Mouse (Mus musculus) myocyte (in vitro differentiated cells): Measurements from ENCODE around the gene Ccdc9b. TPM values are rescaled to one million over a fixed set of nuclear protein-coding genes. Genes with fewer than 3 reads are reported as not detected.

Experiments used
- H3K27me3 ChIP-seq: one replicate; pipeline ENCODE4 v1.6.1; 2011; ENCODE audit not compliant: control insufficient read depth, insufficient read depth, insufficient read length
- H3K36me3 ChIP-seq: one replicate; pipeline ENCODE4 v1.6.1; 2011; ENCODE audit not compliant: control insufficient read depth, insufficient read depth
- H3K4me2 ChIP-seq: one replicate; pipeline ENCODE4 v1.6.1; 2011; ENCODE audit warnings: low read depth, control low read depth
- H3K4me3 ChIP-seq: one replicate; pipeline ENCODE4 v1.5.1; 2011; ENCODE audit warnings: mild to moderate bottlenecking, control low read depth, moderate library complexity
- H3K79me2 ChIP-seq: one replicate; pipeline ENCODE4 v1.6.1; 2011; ENCODE audit not compliant: control insufficient read depth, insufficient read depth
- H3ac ChIP-seq: one replicate; pipeline ENCODE4 v1.6.1; 2011; ENCODE audit not compliant: control insufficient read depth, insufficient read length
- CEBPB ChIP-seq: IDR thresholded peaks from 2 replicates; pipeline ENCODE4 v1.6.1; 2011; ENCODE audit warnings: mild to moderate bottlenecking, moderate library complexity; ENCODE audit not compliant: poor library complexity, insufficient read depth, severe bottlenecking
- E2F4 ChIP-seq: IDR thresholded peaks from one replicate; pipeline ENCODE4 v1.6.1; 2011; ENCODE audit warnings: mild to moderate bottlenecking, control low read depth, moderate library complexity; ENCODE audit not compliant: insufficient read depth
- MAX ChIP-seq: IDR thresholded peaks from one replicate; pipeline ENCODE4 v1.6.1; 2011; ENCODE audit warnings: low read depth, mild to moderate bottlenecking, control low read depth
- MYOD1 ChIP-seq, 3 experiments: IDR thresholded peaks; one replicate each; pipeline ENCODE4 v1.6.1; 2011; ENCODE audit warnings: control low read depth in 2 of 3, low read depth in 2 of 3, mild to moderate bottlenecking in 2 of 3, moderate library complexity in 1 of 3; ENCODE audit not compliant: insufficient read length in 2 of 3, control insufficient read depth in 1 of 3
- MYOG ChIP-seq, 3 experiments: IDR thresholded peaks; one replicate each; pipeline ENCODE4 v1.6.1; 2011; ENCODE audit warnings: control low read depth in 2 of 3, low read depth in 2 of 3, mild to moderate bottlenecking in 2 of 3; ENCODE audit not compliant: insufficient read length in 2 of 3, control insufficient read depth in 1 of 3, insufficient read depth in 1 of 3
- POLR2A ChIP-seq: IDR thresholded peaks from one replicate; pipeline ENCODE4 v1.6.1; 2011; ENCODE audit warnings: low read depth, mild to moderate bottlenecking, control low read depth, moderate library complexity; ENCODE audit not compliant: insufficient read length
- POLR2AphosphoS2 ChIP-seq: IDR thresholded peaks from one replicate; pipeline ENCODE4 v1.6.1; 2011; ENCODE audit warnings: low read depth, control low read depth; ENCODE audit not compliant: insufficient read length
- REST ChIP-seq: IDR thresholded peaks from one replicate; pipeline ENCODE4 v1.6.1; 2011; ENCODE audit warnings: mild to moderate bottlenecking, control low read depth, moderate library complexity; ENCODE audit not compliant: insufficient read depth, insufficient read length
- SRF ChIP-seq: IDR thresholded peaks from one replicate; pipeline ENCODE4 v1.6.1; 2011; ENCODE audit warnings: low read depth; ENCODE audit not compliant: control insufficient read depth, insufficient read length
- TCF12 ChIP-seq: IDR thresholded peaks from one replicate; pipeline ENCODE4 v1.6.1; 2011; ENCODE audit warnings: mild to moderate bottlenecking, control low read depth; ENCODE audit not compliant: poor library complexity, insufficient read depth, severe bottlenecking
- TCF3 ChIP-seq: IDR thresholded peaks from one replicate; pipeline ENCODE4 v1.6.1; 2011; ENCODE audit warnings: low read depth, control low read depth; ENCODE audit not compliant: insufficient read length
- USF1 ChIP-seq: IDR thresholded peaks from one replicate; pipeline ENCODE4 v1.6.1; 2011; ENCODE audit warnings: low read depth, mild to moderate bottlenecking, control low read depth, moderate library complexity
- polyA plus RNA-seq: library from polyadenylated mRNA; unstranded; fragments of >200 nt; fragmentation: generic; extraction: Trizol; gene quantifications from one replicate; pipeline ENCODE4 v1.2.1, GENCODE M21; 2012; ENCODE audit warnings: missing spikeins

The Ccdc9b gene
- polyA plus RNA-seq, 1 experiment, result 9.0 TPM

DNA sequence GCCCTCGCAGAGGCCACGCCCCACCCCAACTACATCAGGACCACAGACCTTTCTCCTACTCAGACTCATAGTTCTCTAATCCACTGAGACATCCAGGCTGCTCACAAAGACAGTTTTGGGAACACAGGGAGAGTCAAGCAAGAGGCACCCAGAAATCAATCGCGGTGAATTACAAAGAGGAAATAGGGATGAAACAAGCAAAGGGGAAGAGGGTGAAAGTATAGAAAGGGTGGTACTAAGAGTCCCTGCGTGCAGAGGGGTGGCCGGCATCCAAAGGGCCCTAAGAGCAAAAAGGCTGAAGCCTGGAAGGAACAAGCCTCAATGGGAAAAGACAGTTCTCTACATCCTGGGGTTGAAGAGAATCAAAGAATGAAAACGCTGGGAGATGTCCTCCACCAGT is 17.8 kb downstream of the Ccdc9b start:
- Histone ChIP-seq H3ac (no peak overlapping the region), H3K4me3 (peak overlapping the region; percentile 49), H3K4me2 (peak overlapping the region; percentile 75), H3K36me3 (no peaks in the 10 kb centered on the region), H3K27me3 (no peaks in the 10 kb centered on the region), H3K79me2 (no peaks in the 10 kb centered on the region)
- TF ChIP-seq REST, result no peak
- no peak for TF ChIP-seq CEBPB
- no peak for TF ChIP-seq E2F4
- no peak for TF ChIP-seq SRF
- no peak for TF ChIP-seq TCF12
- no peak for TF ChIP-seq USF1
- no peak for TF ChIP-seq MYOD1 (IDR thresholded peaks at IDR 0.05; ENCODE audit: control insufficient read depth in 1 of 3, insufficient read length in 2 of 3, low read depth in 2 of 3)
- TF ChIP-seq MYOG (IDR thresholded peaks at IDR 0.05; ENCODE audit: control insufficient read depth in 1 of 3, insufficient read depth in 1 of 3, insufficient read length in 2 of 3, low read depth in 2 of 3), result no peak
- no peak for TF ChIP-seq POLR2AphosphoS2
- no peak for TF ChIP-seq MAX
- TF ChIP-seq POLR2A, result no peak
- no peak for TF ChIP-seq TCF3

DNA sequence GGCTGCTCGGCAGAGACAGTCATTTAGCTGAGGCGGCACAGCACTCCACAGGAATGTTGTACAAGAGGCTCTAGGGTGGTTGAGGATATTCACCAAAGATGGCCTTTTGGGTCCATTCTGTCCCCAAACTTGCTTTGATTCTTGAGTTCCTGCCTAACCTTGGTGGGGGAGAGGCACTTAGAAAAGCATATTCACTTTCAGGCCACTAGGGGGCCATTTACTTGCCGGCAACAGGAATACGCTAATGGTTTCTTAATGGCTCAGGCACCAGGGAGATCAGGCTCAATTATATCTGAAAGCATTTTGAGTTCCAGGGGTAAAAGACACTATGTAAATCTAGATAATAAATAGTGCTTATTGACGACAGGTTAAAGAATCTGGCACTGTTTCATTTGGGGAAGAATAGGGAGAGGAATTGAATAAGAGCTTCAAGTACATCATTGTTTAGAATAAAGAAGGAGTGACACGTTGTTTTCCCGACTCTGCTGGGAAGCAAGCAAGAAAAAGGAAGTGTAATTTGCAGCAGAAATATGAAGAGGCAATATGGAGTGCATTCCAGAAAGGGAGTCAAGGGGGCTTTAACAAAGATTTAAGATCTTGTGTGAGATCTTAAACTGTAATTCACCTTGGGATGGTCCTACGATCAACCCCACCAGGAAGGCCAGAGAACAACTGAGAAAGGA is 19.1 kb downstream of the Ccdc9b start:
- TF ChIP-seq CEBPB (no peak), E2F4 (no peak), TCF3 (no peak), USF1 (no peak), REST (no peak), POLR2A (no peak), TCF12 (no peak), MYOG (IDR thresholded peaks at IDR 0.05; ENCODE audit: control insufficient read depth in 1 of 3, insufficient read depth in 1 of 3, insufficient read length in 2 of 3, low read depth in 2 of 3) (no peak), MYOD1 (IDR thresholded peaks at IDR 0.05; ENCODE audit: control insufficient read depth in 1 of 3, insufficient read length in 2 of 3, low read depth in 2 of 3) (no peak), MAX (no peak), SRF (no peak)
- H3K27me3 ChIP-seq, result no peaks in the 10 kb centered on the region
- H3K4me2 ChIP-seq, result no peak overlapping the region

DNA sequence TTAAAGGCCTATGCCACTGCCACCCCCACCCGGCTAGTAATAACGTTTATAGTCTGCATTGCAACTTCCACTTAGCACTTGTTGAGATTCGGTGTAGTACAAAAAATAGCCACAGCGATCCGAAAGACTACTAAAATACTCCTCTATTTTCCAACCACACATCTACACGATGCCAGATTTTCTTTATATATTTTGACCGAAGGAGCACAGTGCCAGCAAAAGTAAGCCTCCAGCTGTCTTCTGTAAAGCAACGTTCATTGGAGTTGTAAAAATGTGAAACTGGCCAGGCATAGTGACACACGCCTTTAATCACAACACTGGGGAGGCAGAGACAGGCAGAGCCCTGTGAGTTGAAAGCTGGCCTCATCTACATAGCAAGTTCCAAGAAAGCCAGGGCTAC is 21.3 kb downstream of the Ccdc9b start:
- TF ChIP-seq MYOG (IDR thresholded peaks at IDR 0.05; ENCODE audit: control insufficient read depth in 1 of 3, insufficient read depth in 1 of 3, insufficient read length in 2 of 3, low read depth in 2 of 3), result peak in 1 of 3 experiments; percentile 43
- no peak for TF ChIP-seq USF1
- no peak overlapping the region for H3ac ChIP-seq
- no peaks in the 10 kb centered on the region for H3K79me2 ChIP-seq
- H3K4me2 ChIP-seq, result no peak overlapping the region
- H3K4me3 ChIP-seq, result no peak overlapping the region
- H3K27me3 ChIP-seq, result peaks cover under 1% of the 10 kb centered on the region
- no peaks in the 10 kb centered on the region for H3K36me3 ChIP-seq

More for the DNA sequence above, 19.1 kb downstream of the Ccdc9b start:
- Histone ChIP-seq H3K4me3 (no peak overlapping the region), H3ac (no peak overlapping the region), H3K36me3 (no peaks in the 10 kb centered on the region), H3K79me2 (no peaks in the 10 kb centered on the region)

DNA sequence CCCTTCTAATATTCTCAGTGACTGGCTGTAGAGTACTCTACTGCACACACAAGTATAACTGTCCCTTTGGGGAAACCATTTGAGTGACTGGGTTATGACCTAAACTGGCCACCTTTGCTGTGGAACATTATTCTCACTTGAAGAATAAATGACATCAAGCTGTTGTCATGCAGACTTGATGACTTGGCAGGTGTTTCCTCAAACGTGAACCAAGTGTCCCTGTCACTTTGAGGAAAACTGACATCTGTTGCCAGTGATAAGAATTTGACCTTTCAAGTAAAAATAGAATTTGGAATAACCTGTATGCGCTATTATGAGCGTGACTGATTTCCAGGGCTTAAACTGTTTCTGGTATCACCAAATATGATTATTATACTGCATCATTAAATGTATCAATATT is 22.1 kb downstream of the Ccdc9b start:
- TF ChIP-seq MYOD1 (IDR thresholded peaks at IDR 0.05; ENCODE audit: control insufficient read depth in 1 of 3, insufficient read length in 2 of 3, low read depth in 2 of 3) (peak in 1 of 3 experiments; percentile 2), MYOG (IDR thresholded peaks at IDR 0.05; ENCODE audit: control insufficient read depth in 1 of 3, insufficient read depth in 1 of 3, insufficient read length in 2 of 3, low read depth in 2 of 3) (no peak)
- H3K4me3 ChIP-seq, result no peak overlapping the region
- H3ac ChIP-seq, result no peak overlapping the region
- peaks cover 6% of the 10 kb centered on the region for H3K27me3 ChIP-seq
- H3K4me2 ChIP-seq, result no peak overlapping the region
- no peaks in the 10 kb centered on the region for H3K36me3 ChIP-seq
- H3K79me2 ChIP-seq, result no peaks in the 10 kb centered on the region

DNA sequence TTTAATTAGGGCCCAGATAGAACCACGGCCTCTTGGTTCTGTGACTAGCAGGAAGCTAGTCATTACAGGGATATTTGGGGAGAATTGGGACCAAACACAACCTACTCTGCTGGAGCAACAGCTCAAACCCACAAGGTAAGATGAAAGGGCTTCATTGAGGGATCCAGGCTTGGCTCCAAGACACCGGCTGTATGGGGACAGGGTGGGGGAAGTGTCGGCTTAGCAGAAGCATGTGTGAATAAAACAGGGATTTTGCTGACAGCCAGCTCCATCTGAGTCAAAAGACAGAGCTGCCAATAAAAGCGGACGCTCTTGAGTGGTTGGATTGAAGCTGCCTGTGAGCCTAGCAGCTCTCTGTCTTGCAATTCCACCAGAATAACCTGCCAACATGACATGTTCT is 29.1 kb downstream of the Ccdc9b start:
- TF ChIP-seq CEBPB, result no peak
- no peak for TF ChIP-seq POLR2AphosphoS2
- H3K79me2 ChIP-seq, result no peaks in the 10 kb centered on the region
- H3K27me3 ChIP-seq, result peaks cover 17% of the 10 kb centered on the region
- H3ac ChIP-seq, result no peak overlapping the region
- no peaks in the 10 kb centered on the region for H3K36me3 ChIP-seq
- no peak overlapping the region for H3K4me2 ChIP-seq
- no peak overlapping the region for H3K4me3 ChIP-seq
